Mouse (Mus musculus): Measurements from ENCODE around the gene Pjvk. TPM values are rescaled to one million over a fixed set of nuclear protein-coding genes. Genes with fewer than 3 reads are reported as not detected.

Gene Pjvk
- polyA plus RNA-seq, 1 experiment from 2014 or later = 2.7 TPM

DNA sequence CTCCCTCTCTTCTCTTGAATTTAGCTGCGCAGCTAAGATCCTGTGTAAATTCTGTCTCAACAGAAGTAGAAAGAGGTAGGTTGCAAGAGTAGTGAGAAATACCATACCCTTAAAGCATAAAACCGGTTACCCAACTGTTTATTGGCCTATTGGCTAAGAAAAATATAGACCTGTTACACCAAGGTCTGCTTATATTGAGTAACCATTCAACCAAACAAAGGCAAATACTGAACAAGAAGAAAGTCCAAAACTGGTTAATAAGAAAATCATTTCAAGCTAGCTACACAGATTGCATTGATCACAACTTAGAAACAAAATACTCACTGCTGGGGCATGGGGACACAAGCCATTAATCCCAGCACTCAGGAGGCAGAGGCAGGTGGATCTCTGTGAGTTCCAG, 8.6 kb upstream of the Pjvk start:
- H3K36me3 ChIP-seq = peaks cover 90% of the 10 kb centered on the region
- no peaks in the 10 kb centered on the region for H3K27me3 ChIP-seq
- no peak overlapping the region for H3K9ac ChIP-seq
- no peak overlapping the region for H3K4me2 ChIP-seq
- H3K27ac ChIP-seq = no peak overlapping the region
- 96% methylated on average over 2 of the region's 2 CpGs for WGBS
- H3K9me3 ChIP-seq (replicated peaks) = no peaks in the 10 kb centered on the region
- ATAC-seq (replicated peaks; ENCODE audit: low FRiP score) = no peak
- H3K4me3 ChIP-seq (replicated peaks) = no peak overlapping the region
- no peaks in the 10 kb centered on the region for H3K4me1 ChIP-seq

DNA sequence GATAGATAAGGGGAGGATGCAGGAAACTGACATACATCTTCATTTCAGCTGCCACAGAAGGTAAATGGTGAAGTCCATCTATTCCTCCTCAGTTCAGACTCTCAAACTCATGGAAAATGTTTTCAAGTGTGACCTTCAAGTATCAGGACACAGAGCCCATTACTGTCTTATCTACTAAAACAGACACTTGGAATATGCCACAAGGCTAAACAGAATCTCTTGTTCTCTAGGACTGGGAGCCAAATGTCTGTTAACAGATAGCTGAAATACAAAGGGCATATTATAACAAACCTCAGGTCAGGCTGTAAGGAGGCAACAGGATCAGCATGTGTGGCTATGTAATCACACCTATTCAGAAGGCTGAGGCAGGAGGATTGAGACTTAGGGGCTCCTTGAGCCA, 4.5 kb upstream of the Pjvk start:
- Histone ChIP-seq H3K4me3 (replicated peaks) (no peak overlapping the region), H3K4me1 (peaks cover 19% of the 10 kb centered on the region), H3K27me3 (no peaks in the 10 kb centered on the region), H3K36me3 (peaks cover 52% of the 10 kb centered on the region), H3K27ac (no peak overlapping the region), H3K9me3 (replicated peaks) (no peaks in the 10 kb centered on the region), H3K9ac (no peak overlapping the region), H3K4me2 (no peak overlapping the region)
- no peak for ATAC-seq (replicated peaks; ENCODE audit: low FRiP score)

GRCm38 (mm10) chr2:76647441-76647869, 821 bp upstream of the Pjvk start:
- H3K9ac ChIP-seq = peak overlapping the region; percentile 88
- 2% methylated on average over 32 of the region's 32 CpGs for WGBS
- H3K27ac ChIP-seq = peak overlapping the region; percentile 96
- peak overlapping the region; percentile 84 for H3K4me2 ChIP-seq
- H3K9me3 ChIP-seq (replicated peaks) = no peaks in the 10 kb centered on the region
- no peaks in the 10 kb centered on the region for H3K27me3 ChIP-seq
- ATAC-seq (replicated peaks; ENCODE audit: low FRiP score) = peak; percentile 62
- H3K4me3 ChIP-seq (replicated peaks) = peak overlapping the region; percentile 84
- peaks cover 18% of the 10 kb centered on the region for H3K36me3 ChIP-seq
- peaks cover 21% of the 10 kb centered on the region for H3K4me1 ChIP-seq

- Histone ChIP-seq H3K4me2 (peak overlapping the region; percentile 84), H3K27ac (peak overlapping the region; percentile 96), H3K27me3 (no peaks in the 10 kb centered on the region), H3K4me3 (replicated peaks) (peak overlapping the region; percentile 84), H3K36me3 (peaks cover 7% of the 10 kb centered on the region), H3K4me1 (peaks cover 21% of the 10 kb centered on the region), H3K9ac (peak overlapping the region; percentile 53), H3K9me3 (replicated peaks) (no peaks in the 10 kb centered on the region)
- ATAC-seq (replicated peaks; ENCODE audit: low FRiP score) = peak; percentile 49
- 33% methylated on average over 13 of the region's 13 CpGs for WGBS
These were observed 428 bp downstream of the Pjvk start for GRCm38 (mm10) chr2:76648666-76649141.

GRCm38 (mm10) chr2:76653070-76653469, 4.8 kb downstream of the Pjvk start:
- Histone ChIP-seq H3K9me3 (replicated peaks) (no peaks in the 10 kb centered on the region), H3K4me1 (peaks cover 6% of the 10 kb centered on the region), H3K27me3 (no peaks in the 10 kb centered on the region), H3K27ac (no peak overlapping the region), H3K36me3 (no peaks in the 10 kb centered on the region), H3K4me2 (no peak overlapping the region), H3K9ac (no peak overlapping the region), H3K4me3 (replicated peaks) (no peak overlapping the region)
- WGBS = 90% methylated on average over 4 of the region's 4 CpGs
- no peak for ATAC-seq (replicated peaks; ENCODE audit: low FRiP score)

GRCm38 (mm10) chr2:76654646-76655045, 6.4 kb downstream of the Pjvk start:
- ATAC-seq (replicated peaks; ENCODE audit: low FRiP score) = no peak
- H3K27me3 ChIP-seq = no peaks in the 10 kb centered on the region
- WGBS = 77% methylated on average over 5 of the region's 5 CpGs
- no peak overlapping the region for H3K4me2 ChIP-seq
- H3K9me3 ChIP-seq (replicated peaks) = no peaks in the 10 kb centered on the region
- H3K36me3 ChIP-seq = no peaks in the 10 kb centered on the region
- no peak overlapping the region for H3K27ac ChIP-seq
- H3K4me1 ChIP-seq = no peaks in the 10 kb centered on the region
- H3K4me3 ChIP-seq (replicated peaks) = no peak overlapping the region
- H3K9ac ChIP-seq = no peak overlapping the region

DNA sequence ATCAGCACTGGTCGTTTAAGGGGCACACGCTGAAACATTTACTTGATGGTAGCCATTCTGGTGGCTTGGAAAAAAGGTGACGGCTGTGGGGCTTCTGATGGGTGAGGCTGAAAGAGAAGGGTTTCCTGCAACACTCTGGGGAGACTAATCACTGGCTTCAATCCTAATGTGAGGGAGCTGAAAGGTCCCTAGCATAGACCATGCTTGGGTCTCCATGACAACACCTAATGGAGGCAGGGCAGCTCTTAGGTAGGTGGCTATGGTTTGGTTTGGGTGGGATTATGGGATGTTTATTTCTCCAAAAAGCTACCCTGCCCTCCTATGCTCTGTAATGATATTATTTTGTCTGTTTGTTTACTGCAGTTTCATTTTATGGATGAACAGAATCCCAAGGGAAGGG, 7.2 kb downstream of the Pjvk start:
- 84% methylated on average over 3 of the region's 3 CpGs for WGBS
- Histone ChIP-seq H3K9ac (no peak overlapping the region), H3K4me1 (no peaks in the 10 kb centered on the region), H3K27me3 (no peaks in the 10 kb centered on the region), H3K36me3 (no peaks in the 10 kb centered on the region), H3K4me3 (replicated peaks) (no peak overlapping the region), H3K4me2 (no peak overlapping the region), H3K9me3 (replicated peaks) (no peaks in the 10 kb centered on the region), H3K27ac (no peak overlapping the region)
- ATAC-seq (replicated peaks; ENCODE audit: low FRiP score) = no peak

DNA sequence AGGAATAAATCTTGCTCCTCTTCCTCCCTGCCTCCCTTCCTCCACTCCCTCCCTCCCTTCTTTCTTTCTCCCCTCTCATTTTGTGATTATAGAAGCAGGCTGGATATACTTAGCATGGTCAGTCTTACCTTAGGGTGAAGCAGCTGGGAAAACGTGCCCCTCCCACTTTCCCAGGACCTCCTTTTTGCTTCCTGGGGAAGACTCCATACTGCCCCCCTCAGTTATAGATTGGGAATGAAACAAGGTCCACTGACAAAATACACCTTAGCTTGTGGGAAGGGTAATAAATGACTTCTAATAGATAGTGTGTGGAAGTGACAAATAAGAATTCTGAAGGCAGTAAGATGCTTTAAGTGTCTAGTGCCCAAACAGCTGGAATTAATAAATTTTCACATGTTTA, 7.7 kb downstream of the Pjvk start:
- H3K9ac ChIP-seq = no peak overlapping the region
- no peaks in the 10 kb centered on the region for H3K4me1 ChIP-seq
- no peak overlapping the region for H3K4me2 ChIP-seq
- no peak for ATAC-seq (replicated peaks; ENCODE audit: low FRiP score)
- H3K27ac ChIP-seq = no peak overlapping the region
- H3K27me3 ChIP-seq = no peaks in the 10 kb centered on the region
- no peaks in the 10 kb centered on the region for H3K9me3 ChIP-seq (replicated peaks)
- WGBS = 3% methylated on average over 1 of the region's 1 CpGs
- no peaks in the 10 kb centered on the region for H3K36me3 ChIP-seq
- no peak overlapping the region for H3K4me3 ChIP-seq (replicated peaks)

DNA sequence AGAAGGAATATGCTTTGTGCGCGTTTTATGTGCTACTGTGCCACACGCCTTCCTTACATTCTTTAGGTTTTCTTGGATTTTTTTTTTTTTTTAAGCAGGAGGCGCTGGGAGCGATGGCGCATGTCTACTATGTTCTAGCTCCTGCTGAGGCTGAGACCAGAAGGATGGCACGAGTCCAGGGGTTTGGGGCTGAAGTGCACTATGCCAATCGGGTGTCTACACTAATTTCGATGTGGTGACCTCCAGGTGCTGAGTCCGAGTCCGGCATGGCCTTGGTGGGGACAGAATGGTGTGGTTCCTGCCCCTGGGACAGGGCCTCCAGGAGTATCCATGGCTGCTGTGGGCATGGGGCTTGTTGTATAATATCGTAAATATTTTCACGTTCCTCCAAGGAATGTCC, 10.3 kb downstream of the Pjvk start:
- no peak for ATAC-seq (replicated peaks; ENCODE audit: low FRiP score)
- 76% methylated on average over 13 of the region's 13 CpGs for WGBS

GRCm38 (mm10) chr2:76659419-76659818, 11.1 kb downstream of the Pjvk start:
- H3K4me2 ChIP-seq = no peak overlapping the region
- no peak for ATAC-seq (replicated peaks; ENCODE audit: low FRiP score)

More for the DNA sequence above, 10.3 kb downstream of the Pjvk start:
- H3K27ac ChIP-seq = no peak overlapping the region
- H3K27me3 ChIP-seq = no peaks in the 10 kb centered on the region
- H3K9me3 ChIP-seq (replicated peaks) = no peaks in the 10 kb centered on the region
- no peak overlapping the region for H3K4me2 ChIP-seq
- H3K36me3 ChIP-seq = peaks cover 22% of the 10 kb centered on the region; the same call in 1 of the 2 replicates
- no peak overlapping the region for H3K9ac ChIP-seq
- no peak overlapping the region for H3K4me3 ChIP-seq (replicated peaks)
- no peaks in the 10 kb centered on the region for H3K4me1 ChIP-seq

GRCm38 (mm10) chr2:76665531-76665930, 17.3 kb downstream of the Pjvk start:
- Histone ChIP-seq H3K27me3 (no peaks in the 10 kb centered on the region), H3K27ac (no peak overlapping the region), H3K4me3 (replicated peaks) (no peak overlapping the region), H3K9ac (no peak overlapping the region), H3K4me2 (no peak overlapping the region), H3K4me1 (no peaks in the 10 kb centered on the region), H3K36me3 (peaks cover 58% of the 10 kb centered on the region), H3K9me3 (replicated peaks) (no peaks in the 10 kb centered on the region)
- 93% methylated on average over 7 of the region's 7 CpGs for WGBS
- ATAC-seq (replicated peaks; ENCODE audit: low FRiP score) = no peak

More at GRCm38 (mm10) chr2:76659419-76659818, 11.1 kb downstream of the Pjvk start:
- Histone ChIP-seq H3K4me1 (no peaks in the 10 kb centered on the region), H3K27ac (no peak overlapping the region), H3K4me3 (replicated peaks) (no peak overlapping the region), H3K9me3 (replicated peaks) (no peaks in the 10 kb centered on the region), H3K36me3 (peaks cover 30% of the 10 kb centered on the region), H3K9ac (no peak overlapping the region), H3K27me3 (no peaks in the 10 kb centered on the region)
- 49% methylated on average over 8 of the region's 8 CpGs for WGBS

GRCm38 (mm10) chr2:76667200-76667599, 18.9 kb downstream of the Pjvk start:
- Histone ChIP-seq H3K9me3 (replicated peaks) (no peaks in the 10 kb centered on the region), H3K27ac (no peak overlapping the region), H3K9ac (no peak overlapping the region), H3K4me2 (no peak overlapping the region), H3K36me3 (peaks cover 48% of the 10 kb centered on the region), H3K27me3 (no peaks in the 10 kb centered on the region), H3K4me3 (replicated peaks) (no peak overlapping the region), H3K4me1 (peaks cover 8% of the 10 kb centered on the region)
- no peak for ATAC-seq (replicated peaks; ENCODE audit: low FRiP score)
- 76% methylated on average over 5 of the region's 5 CpGs for WGBS

DNA sequence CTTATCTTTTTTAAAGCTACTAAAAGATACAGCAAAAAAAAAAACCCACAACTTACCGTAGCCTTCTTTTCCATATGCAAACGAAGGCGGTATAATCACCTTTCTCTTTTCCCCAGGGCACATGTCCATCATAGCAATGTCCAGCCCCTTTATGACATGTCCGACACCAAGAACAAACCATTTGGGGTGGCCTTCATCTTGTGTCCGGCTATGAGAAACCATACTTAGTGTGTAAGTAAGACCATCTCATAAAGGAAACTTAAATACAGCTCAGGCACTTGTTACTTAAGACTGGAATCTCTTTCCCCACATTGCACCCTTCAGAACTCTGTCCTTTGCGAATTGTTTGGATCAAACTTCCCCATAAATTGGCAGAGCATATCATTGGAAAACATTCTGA, 23.4 kb downstream of the Pjvk start:
- no peaks in the 10 kb centered on the region for H3K27me3 ChIP-seq
- WGBS = 79% methylated on average over 6 of the region's 6 CpGs
- no peak for ATAC-seq (replicated peaks; ENCODE audit: low FRiP score)
- H3K9ac ChIP-seq = no peak overlapping the region
- H3K4me3 ChIP-seq (replicated peaks) = peak overlapping the region; percentile 54
- H3K4me2 ChIP-seq = peak overlapping the region; percentile 77
- H3K36me3 ChIP-seq = peaks cover 16% of the 10 kb centered on the region; the same call in 1 of the 2 replicates
- H3K4me1 ChIP-seq = peaks cover 25% of the 10 kb centered on the region
- no peaks in the 10 kb centered on the region for H3K9me3 ChIP-seq (replicated peaks)
- peak overlapping the region; percentile 91; the same call in 1 of the 2 replicates for H3K27ac ChIP-seq
